Mouse (Mus musculus): ENCODE measurements at regions not wholly inside any gene's neighbourhood (a gene's known extent, or its start where the extent isn't known, plus 50 kb on each side); places are given as distances from the start of the nearest gene placed in this dataset.
"Not testable (repeated sequence)": the region's sequence is repeated elsewhere in the genome, so short reads cannot be mapped to it uniquely, and the experiment has no call there.

- no peak for DNase-seq
These were observed 125.3 kb downstream of the Gipc2 start for GRCm38 (mm10) chr3:152040751-152041150.

DNA sequence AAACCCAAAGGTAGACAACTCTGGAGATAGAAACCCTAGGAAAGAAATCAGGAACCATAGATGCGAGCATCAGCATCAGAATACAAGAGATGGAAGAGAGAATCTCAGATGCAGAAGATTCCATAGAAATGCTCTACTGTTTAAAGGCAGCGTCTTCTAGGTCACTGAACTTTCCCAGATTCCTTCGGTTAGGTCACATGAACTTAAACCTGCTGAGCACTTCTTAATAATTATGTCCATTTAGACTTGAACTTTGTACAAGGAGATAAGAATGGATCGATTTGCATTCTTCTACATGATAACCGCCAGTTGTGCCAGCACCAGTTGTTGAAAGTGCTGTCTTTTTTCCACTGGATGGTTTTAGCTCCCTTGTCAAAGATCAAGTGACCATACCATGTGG is 129.2 kb downstream of the Gipc2 start:
- not testable (repeated sequence) for DNase-seq

GRCm38 (mm10) chr3:152035416-152035815 is 130.6 kb downstream of the Gipc2 start:
- DNase-seq, result no peak

DNA sequence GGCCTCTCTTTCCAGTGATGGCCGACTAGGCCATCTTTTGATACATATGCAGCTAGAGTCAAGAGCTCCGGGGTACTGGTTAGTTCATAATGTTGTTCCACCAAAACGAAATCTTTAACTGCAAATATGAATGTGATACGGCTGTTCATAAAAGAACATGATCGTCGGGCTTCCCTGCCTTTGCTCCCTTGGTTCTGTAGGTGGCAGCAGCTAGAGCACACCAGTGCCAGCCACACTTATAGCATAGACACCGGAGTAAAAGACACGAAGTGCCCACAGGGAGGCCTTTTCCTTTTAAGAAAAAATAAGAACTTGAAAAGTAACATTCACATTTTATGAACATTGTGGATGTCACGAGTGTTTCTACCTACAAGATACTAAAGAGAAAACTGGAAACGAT is 131.3 kb downstream of the Gipc2 start:
- DNase-seq, result no peak

- DNase-seq, result no peak
These were observed 131.8 kb downstream of the Gipc2 start for GRCm38 (mm10) chr3:152034221-152034620.

DNA sequence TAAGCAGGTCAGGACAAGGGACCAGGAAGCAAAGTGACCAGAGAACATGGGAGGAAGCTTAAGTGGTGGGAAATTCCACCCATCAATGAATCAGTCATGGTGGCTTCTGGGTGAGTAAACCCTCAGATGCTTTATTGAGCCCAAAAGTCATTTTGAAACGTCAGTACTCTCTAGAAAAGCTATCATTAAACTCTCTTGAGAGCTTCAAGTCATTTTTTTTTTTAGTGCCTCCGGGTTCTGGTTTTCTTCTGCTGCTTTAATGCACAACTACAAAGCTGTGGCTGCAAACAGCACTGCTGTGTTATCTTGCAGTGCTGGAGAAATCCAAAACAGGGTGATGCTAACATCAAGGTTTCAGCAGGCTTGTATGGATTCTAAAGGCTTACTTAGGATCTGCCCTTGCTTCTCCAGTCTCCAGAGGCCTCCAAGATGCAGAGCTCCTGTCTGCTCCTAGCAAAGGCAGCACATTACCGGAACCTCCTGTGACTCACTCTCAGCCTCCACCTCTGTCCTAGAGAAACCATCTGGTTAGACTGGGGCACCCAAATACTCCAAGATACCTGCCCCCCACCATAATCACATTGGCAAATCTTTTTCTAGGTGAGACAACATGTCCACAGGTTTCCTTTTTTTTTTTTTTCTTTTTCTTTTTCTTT is 133.2 kb downstream of the Gipc2 start:
- no peak for DNase-seq

- no peak for DNase-seq
These were observed 137.3 kb downstream of the Gipc2 start for GRCm38 (mm10) chr3:152028695-152029094.

GRCm38 (mm10) chr3:152026034-152026433 is 140.0 kb downstream of the Gipc2 start:
- DNase-seq, result no peak

DNA sequence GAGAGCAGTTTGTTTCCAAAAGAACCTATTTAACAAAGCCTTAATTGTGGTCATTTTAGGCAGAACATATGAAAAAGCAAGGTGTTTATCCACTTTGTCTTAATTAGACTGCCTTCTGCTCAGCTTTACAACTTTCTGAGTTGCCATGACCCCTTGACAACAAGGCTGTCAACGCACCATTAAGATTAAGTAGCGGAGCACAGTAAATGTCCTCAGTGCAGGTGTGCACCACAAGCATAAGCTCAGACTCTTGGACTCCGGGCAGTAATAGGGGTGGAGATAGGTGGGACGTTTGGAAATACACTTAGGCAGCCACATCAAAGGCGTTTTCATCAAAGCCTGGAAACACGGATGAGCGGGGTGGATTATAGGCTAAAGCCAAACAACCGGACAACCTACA is 140.9 kb downstream of the Gipc2 start:
- DNase-seq, result no peak

DNA sequence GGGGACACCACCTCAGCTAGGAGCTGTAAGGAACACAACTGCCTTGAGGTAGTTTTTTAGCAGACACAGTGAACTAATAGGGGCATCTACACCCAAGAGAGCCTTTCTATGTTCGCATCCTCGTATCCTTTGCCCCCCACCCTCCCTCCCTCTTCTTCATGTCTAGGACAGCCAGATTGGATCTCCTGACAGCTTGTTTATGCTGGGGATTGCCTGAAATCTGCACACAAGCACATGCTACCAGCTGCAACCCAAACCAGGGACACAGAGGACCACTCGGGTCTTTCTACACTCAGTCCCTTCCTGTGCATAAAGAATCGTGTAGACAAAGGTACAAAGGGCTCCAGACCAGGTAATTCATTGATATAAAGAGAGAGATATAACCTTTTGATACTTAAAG is 159.3 kb downstream of the Gipc2 start:
- no peak for DNase-seq

- DNase-seq, result peak; percentile 20 to 54
These were observed 160.5 kb downstream of the Gipc2 start for GRCm38 (mm10) chr3:152005366-152006025.

DNA sequence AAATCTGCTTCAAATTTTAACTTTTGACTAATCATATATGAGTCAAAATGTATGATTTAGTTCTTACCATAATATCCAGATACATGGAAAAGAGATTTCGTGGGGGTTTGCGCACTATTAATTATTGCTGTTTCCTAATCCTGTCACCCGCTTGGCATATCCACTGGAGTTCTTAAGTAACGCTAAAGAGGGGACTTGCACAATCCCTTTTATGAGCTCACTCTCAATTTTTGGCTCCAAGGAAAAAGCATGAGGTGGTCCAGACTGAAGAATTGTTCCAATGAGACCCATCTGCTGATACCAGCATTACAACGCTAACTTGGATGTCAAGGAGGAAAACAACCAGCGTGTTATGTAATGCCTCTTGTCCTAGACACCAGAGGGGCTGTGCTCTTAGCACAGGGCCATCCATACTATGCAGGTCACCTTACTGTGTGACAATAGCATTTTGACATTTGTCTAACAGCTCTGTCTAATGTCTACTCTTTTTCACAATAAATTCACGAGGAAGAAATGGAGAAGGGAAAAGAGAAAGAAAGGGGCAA is 161.5 kb downstream of the Gipc2 start:
- DNase-seq, result no peak

DNA sequence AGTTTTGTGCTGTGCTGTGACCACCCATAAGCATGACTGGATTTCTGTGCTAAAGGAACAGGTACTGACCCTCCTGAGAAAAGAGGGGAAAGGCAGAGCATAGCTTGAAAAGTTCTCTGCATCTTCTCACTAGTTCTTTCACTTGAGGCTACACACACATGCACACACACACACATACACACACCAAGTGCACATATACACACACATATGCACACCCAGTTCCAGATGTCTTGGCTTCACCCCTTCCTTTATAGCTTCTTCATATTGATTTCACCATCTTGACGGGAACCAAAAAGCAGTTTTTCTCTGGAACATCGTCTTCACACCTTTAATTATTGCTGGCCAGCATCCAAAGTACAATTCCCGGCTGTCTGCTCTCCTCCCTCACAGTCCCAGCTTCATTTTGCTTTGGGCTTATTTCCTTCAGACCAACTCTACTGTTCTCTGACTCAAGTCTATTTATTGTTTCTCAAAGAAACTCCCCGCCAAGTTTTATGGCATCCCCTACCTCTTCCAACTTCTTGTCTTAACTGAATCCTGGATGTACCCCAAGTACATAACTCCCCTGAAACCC is 160.2 kb upstream of the Ptgfr start:
- no peak for DNase-seq

- DNase-seq, result no peak
These were observed 159.7 kb upstream of the Ptgfr start for GRCm38 (mm10) chr3:151997111-151997510.

GRCm38 (mm10) chr3:151988221-151988620 is 150.8 kb upstream of the Ptgfr start:
- no peak for DNase-seq

DNA sequence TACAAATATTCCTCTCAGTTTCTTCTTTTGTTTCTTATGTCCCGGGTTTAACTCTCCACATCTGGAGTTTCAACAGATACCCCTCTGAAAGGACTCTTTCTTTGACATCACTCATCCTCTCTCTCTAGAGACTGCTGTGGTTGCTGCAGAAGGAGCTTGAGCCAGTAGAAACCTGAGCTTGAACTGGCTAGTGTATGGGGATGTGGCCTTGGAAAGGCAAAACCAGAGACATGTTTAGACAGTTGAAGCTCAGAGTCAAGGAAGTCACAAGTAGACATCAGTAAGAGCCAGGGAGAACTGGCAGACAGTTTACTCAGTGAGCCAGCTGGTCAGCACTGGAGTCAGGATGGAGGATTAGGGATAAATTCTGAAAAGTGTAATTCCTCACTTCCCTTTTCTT is 140.7 kb upstream of the Ptgfr start:
- DNase-seq, result no peak

- no peak for DNase-seq
These were observed 140.2 kb upstream of the Ptgfr start for GRCm38 (mm10) chr3:151977651-151978050.

- no peak for DNase-seq
These were observed 112.4 kb upstream of the Ptgfr start for GRCm38 (mm10) chr3:151949865-151950264.

DNA sequence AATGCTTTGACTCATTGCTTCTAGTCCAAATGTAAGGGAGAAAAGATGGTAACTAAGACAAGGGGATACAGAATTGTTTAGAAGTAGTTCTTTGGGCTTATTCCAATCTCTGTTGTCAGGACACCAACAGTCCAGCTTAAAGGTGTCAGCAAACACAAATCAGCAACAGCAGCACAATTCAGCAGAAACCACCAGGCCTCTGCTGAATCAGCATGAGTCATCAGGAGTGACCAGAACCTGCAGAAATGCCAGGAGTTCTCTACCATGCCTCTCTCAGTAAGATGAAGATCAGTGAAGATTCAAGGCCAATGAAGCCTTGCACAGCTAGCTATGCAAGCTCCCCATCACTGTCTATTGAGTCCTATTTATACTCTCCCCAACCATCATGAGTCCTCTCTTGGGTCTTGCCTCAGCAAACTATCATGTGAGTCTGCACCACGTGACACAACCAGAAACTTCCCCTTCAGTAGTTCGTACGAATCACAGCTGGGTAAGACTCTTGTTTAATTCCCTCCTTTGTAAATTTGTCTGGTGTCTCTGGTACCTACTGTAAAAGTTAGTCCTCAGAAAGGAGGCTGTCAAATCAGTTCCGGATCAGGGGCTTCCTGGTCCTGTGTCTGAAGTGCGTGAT is 110.7 kb upstream of the Ptgfr start:
- no peak for DNase-seq

GRCm38 (mm10) chr3:151945916-151946315 is 108.5 kb upstream of the Ptgfr start:
- no peak for DNase-seq

DNA sequence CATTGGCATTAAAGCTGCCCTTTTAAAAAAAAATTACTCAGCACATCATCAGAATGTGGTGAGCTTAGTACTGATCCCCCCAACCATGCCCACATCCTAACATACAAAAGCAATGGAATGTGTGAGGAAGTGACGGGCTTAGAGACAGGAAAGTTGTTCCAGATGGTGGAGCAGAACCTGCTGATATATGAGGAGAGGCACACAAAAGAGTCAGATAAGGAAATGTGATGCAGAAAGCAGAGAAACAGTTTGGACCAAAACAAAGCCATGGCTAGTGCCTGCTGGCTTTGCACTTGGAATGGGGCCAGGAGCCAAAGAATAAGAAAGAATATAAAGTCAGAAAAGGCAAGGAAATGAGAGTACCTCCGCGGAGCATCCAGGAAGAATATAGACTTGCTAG is 106.1 kb upstream of the Ptgfr start:
- DNase-seq, result peak in 1 of 2 experiments; percentile 4

DNA sequence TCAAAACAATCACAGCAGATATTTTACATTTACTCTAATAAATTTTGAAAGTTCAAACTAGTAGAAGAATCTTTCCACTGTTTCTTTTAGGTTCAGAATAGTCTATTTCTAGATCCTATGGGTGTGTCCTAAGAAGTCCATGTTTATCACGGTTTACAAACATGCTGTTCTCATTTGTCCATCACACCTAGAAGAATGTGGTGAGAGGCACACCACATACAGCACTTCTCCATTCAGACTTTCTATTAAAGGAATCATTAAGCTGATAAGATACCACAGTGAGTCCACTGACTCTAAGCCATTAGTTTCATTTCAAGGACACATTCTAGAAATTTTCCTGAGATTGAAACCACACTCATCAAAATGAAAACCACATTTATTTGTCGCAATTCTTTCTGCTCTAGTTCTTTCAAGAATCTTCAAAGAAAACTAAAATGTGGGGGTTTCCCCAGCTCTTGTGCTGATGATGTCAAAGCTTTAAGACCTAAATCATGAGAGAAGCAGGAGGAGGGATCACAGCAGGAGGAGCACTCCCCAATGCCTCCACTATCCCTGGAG is 101.1 kb upstream of the Ptgfr start:
- no peak for DNase-seq

DNA sequence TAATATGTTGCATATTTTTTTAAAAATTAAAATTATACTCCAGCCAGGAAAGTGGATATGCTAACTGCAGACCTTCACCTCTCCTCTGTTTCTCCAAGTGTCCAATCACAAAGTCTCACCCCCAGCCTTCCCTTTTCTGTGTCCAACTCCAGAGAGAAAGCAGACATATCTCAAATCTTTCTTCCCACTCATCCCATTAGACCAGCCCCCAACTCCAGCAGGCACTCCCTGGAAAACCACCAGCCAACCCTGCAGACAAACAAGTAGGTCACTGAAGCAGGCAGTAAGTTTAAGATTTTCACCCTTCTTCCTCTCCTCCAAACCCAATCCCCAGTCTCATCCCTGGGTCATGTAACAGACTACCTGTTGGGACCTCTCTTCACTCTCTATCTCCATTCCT is 94.2 kb upstream of the Ptgfr start:
- DNase-seq, result no peak

All from cerebellum, postnatal 14 days (tissue).